Mouse (Mus musculus): ENCODE measurements around the gene Cluap1. TPM values are rescaled to one million over a fixed set of nuclear protein-coding genes. Genes with fewer than 3 reads are reported as not detected.
A peak's percentile ranks its signal among the peaks of the same experiment; 100 is the strongest.

Gene Cluap1
- polyA plus RNA-seq, 1 experiment from 2014 or later: 6.6 TPM

- Histone ChIP-seq H3K9me3 (ENCODE audit: low read length) (no peaks in the 10 kb centered on the region), H3K9ac (replicated peaks) (no peak overlapping the region), H3K36me3 (replicated peaks; ENCODE audit: insufficient read depth, low read length) (peaks cover 67% of the 10 kb centered on the region), H3K4me2 (ENCODE audit: low read depth, low read length) (no peak overlapping the region), H3K4me3 (ENCODE audit: low read depth, low read length) (no peak overlapping the region), H3K4me1 (ENCODE audit: insufficient read depth) (no peaks in the 10 kb centered on the region), H3K27ac (ENCODE audit: low read depth) (no peak overlapping the region), H3K27me3 (ENCODE audit: insufficient read depth, low read length) (no peaks in the 10 kb centered on the region)
- 56% methylated on average over 4 of the region's 4 CpGs for WGBS (ENCODE audit: insufficient replicate concordance)
- DNase-seq: no peak
- ATAC-seq: no peak
- TF ChIP-seq EP300 (IDR thresholded peaks at IDR 0.05; ENCODE audit: low read depth) (no peak), CTCF (IDR thresholded peaks at IDR 0.05; ENCODE audit: low read depth) (no peak)
Observed at GRCm38 (mm10) chr16:3982173-3982572, 73.6 kb downstream of the Cluap1 start.

DNA sequence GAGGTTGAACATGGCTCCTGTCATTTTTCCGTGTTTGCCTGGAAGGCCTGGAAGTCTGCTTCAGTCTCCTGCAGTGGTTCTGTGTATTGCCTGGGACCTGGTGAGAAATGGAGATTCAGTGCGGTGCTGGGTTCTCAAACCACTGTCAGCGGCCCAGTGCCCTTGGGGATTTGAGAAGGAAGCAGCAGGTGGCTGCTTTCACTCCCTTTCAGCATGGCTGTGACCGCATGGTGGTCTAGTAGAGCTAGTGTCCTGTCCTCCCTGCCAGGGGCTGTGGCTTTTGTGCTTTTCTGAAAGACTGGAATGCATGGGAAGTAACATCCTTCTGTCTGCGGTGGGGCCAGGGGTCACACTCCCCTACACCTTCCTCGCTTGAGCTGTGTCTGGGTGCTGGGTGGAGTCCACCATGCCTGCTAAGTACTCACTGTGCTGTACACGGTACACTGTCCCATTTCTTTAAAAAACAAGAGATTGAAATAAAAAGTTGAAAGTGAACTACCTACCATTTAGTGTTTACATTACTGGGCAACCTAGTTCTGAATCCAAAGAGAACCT is 74.6 kb downstream of the Cluap1 start:
- 74% methylated on average over 7 of the region's 7 CpGs for WGBS (ENCODE audit: insufficient replicate concordance)
- Histone ChIP-seq H3K27me3 (ENCODE audit: insufficient read depth, low read length) (no peaks in the 10 kb centered on the region), H3K9ac (replicated peaks) (no peak overlapping the region), H3K4me3 (ENCODE audit: low read depth, low read length) (no peak overlapping the region), H3K27ac (ENCODE audit: low read depth) (peak overlapping the region; percentile 34; the same call in 1 of the 2 replicates), H3K4me1 (ENCODE audit: insufficient read depth) (no peaks in the 10 kb centered on the region), H3K9me3 (ENCODE audit: low read length) (no peaks in the 10 kb centered on the region), H3K4me2 (ENCODE audit: low read depth, low read length) (no peak overlapping the region), H3K36me3 (replicated peaks; ENCODE audit: insufficient read depth, low read length) (peaks cover 77% of the 10 kb centered on the region)
- TF ChIP-seq EP300 (IDR thresholded peaks at IDR 0.05; ENCODE audit: low read depth) (no peak), CTCF (IDR thresholded peaks at IDR 0.05; ENCODE audit: low read depth) (no peak)
- ATAC-seq (peak; percentile 31; the same call in 1 of the 2 replicates), DNase-seq (peak; percentile 34)

- DNase-seq: no peak
- TF ChIP-seq CTCF (IDR thresholded peaks at IDR 0.05; ENCODE audit: low read depth) (no peak), EP300 (IDR thresholded peaks at IDR 0.05; ENCODE audit: low read depth) (no peak)
- 66% methylated on average over 4 of the region's 4 CpGs for WGBS (ENCODE audit: insufficient replicate concordance)
- Histone ChIP-seq H3K9me3 (ENCODE audit: low read length) (no peaks in the 10 kb centered on the region), H3K27ac (ENCODE audit: low read depth) (no peak overlapping the region), H3K4me3 (ENCODE audit: low read depth, low read length) (no peak overlapping the region), H3K9ac (replicated peaks) (no peak overlapping the region), H3K4me1 (ENCODE audit: insufficient read depth) (no peaks in the 10 kb centered on the region), H3K36me3 (replicated peaks; ENCODE audit: insufficient read depth, low read length) (peaks cover 88% of the 10 kb centered on the region), H3K4me2 (ENCODE audit: low read depth, low read length) (no peak overlapping the region), H3K27me3 (ENCODE audit: insufficient read depth, low read length) (no peaks in the 10 kb centered on the region)
- ATAC-seq: no peak
Observed at GRCm38 (mm10) chr16:3988410-3988809, 79.8 kb downstream of the Cluap1 start.

Small RNAs within 50 kb of the gene (microRNA-seq; reads per million reads assigned to microRNA genes)
- gene Gm23493: not detected

Other genes with a start within 250 kb of the Cluap1 start
- gene Mefv, start 190.7 kb upstream of the Cluap1 start, polyA plus RNA-seq (2015; fragmentation: Nextera tagmentation; extraction: Ambion mirVana): 0.58 and 0.75 TPM in 2 replicates
- 9.7 and 10.7 TPM in 2 replicates for gene Zfp263, start 164.7 kb upstream of the Cluap1 start, polyA plus RNA-seq (2015; fragmentation: Nextera tagmentation; extraction: Ambion mirVana)
- gene Olfr15, start 77.9 kb upstream of the Cluap1 start, polyA plus RNA-seq (2015; fragmentation: Nextera tagmentation; extraction: Ambion mirVana): not detected in 2 replicates
- 0.57 and 0.70 TPM in 2 replicates for gene Zfp174, start 61.5 kb upstream of the Cluap1 start, polyA plus RNA-seq (2015; fragmentation: Nextera tagmentation; extraction: Ambion mirVana)
- 33.2 and 33.9 TPM in 2 replicates for gene Naa60, start 36.4 kb upstream of the Cluap1 start, polyA plus RNA-seq (2015; fragmentation: Nextera tagmentation; extraction: Ambion mirVana)
- 1.8 and 2.7 TPM in 2 replicates for gene Zfp597, start 24.2 kb upstream of the Cluap1 start, polyA plus RNA-seq (2015; fragmentation: Nextera tagmentation; extraction: Ambion mirVana)
- 3.4 and 3.9 TPM in 2 replicates for gene Gm20695, start 24.2 kb upstream of the Cluap1 start, polyA plus RNA-seq (2015; fragmentation: Nextera tagmentation; extraction: Ambion mirVana)
- 1.9 and 2.4 TPM in 2 replicates for gene 1700037C18Rik, start 112 bp upstream of the Cluap1 start, polyA plus RNA-seq (2015; fragmentation: Nextera tagmentation; extraction: Ambion mirVana)
- 0.29 and 0.31 TPM in 2 replicates for gene Nlrc3, start 67.8 kb downstream of the Cluap1 start, polyA plus RNA-seq (2015; fragmentation: Nextera tagmentation; extraction: Ambion mirVana)
- gene Slx4, start 95.0 kb downstream of the Cluap1 start, polyA plus RNA-seq (2015; fragmentation: Nextera tagmentation; extraction: Ambion mirVana): 2.5 and 2.9 TPM in 2 replicates
- 0.18 and 0.43 TPM in 2 replicates for gene Dnase1, start 128.1 kb downstream of the Cluap1 start, polyA plus RNA-seq (2015; fragmentation: Nextera tagmentation; extraction: Ambion mirVana)
- gene Trap1, start 169.0 kb downstream of the Cluap1 start, polyA plus RNA-seq (2015; fragmentation: Nextera tagmentation; extraction: Ambion mirVana): 55.3 and 61.2 TPM in 2 replicates

All from liver, postnatal 0 days (tissue).